Mouse (Mus musculus): ENCODE data around the gene Zranb3. TPM values are rescaled to one million over a fixed set of nuclear protein-coding genes. Genes with fewer than 3 reads are reported as not detected.

The Zranb3 gene
- polyA plus RNA-seq, 1 experiment from 2014 or later: 15.8 TPM

GRCm38 (mm10) chr1:128078646-128079045, 24.2 kb downstream of the Zranb3 start:
- H3K27me3 ChIP-seq (replicated peaks; ENCODE audit: low read depth, poor library complexity, severe bottlenecking): no peaks in the 10 kb centered on the region
- WGBS: 94% methylated on average over 1 of the region's 1 CpGs
- H3K9me3 ChIP-seq: no peaks in the 10 kb centered on the region
- H3K36me3 ChIP-seq (replicated peaks): peaks cover 27% of the 10 kb centered on the region
- H3K27ac ChIP-seq (replicated peaks): no peak overlapping the region
- DNase-seq (ENCODE audit: low spot score): no peak
- H3K4me1 ChIP-seq: no peaks in the 10 kb centered on the region
- H3K4me3 ChIP-seq: no peak overlapping the region

GRCm38 (mm10) chr1:128077788-128078187, 25.1 kb downstream of the Zranb3 start:
- Histone ChIP-seq H3K9me3 (no peaks in the 10 kb centered on the region), H3K4me3 (no peak overlapping the region), H3K36me3 (replicated peaks) (peaks cover 25% of the 10 kb centered on the region), H3K4me1 (no peaks in the 10 kb centered on the region), H3K27me3 (replicated peaks; ENCODE audit: low read depth, poor library complexity, severe bottlenecking) (no peaks in the 10 kb centered on the region), H3K27ac (replicated peaks) (no peak overlapping the region)
- 91% methylated on average over 2 of the region's 2 CpGs for WGBS
- DNase-seq (ENCODE audit: low spot score): no peak

GRCm38 (mm10) chr1:128076791-128077479, 25.9 kb downstream of the Zranb3 start:
- Histone ChIP-seq H3K9me3 (no peaks in the 10 kb centered on the region), H3K27me3 (replicated peaks; ENCODE audit: low read depth, poor library complexity, severe bottlenecking) (no peaks in the 10 kb centered on the region), H3K4me3 (no peak overlapping the region), H3K36me3 (replicated peaks) (peaks cover 27% of the 10 kb centered on the region), H3K27ac (replicated peaks) (no peak overlapping the region), H3K4me1 (no peaks in the 10 kb centered on the region)
- WGBS: 91% methylated on average over 8 of the region's 8 CpGs
- DNase-seq (ENCODE audit: low spot score): no peak

GRCm38 (mm10) chr1:128073051-128073450, 29.8 kb downstream of the Zranb3 start:
- no peak for DNase-seq (ENCODE audit: low spot score)
- H3K27me3 ChIP-seq (replicated peaks; ENCODE audit: low read depth, poor library complexity, severe bottlenecking): no peaks in the 10 kb centered on the region
- H3K4me3 ChIP-seq: no peak overlapping the region
- WGBS: 94% methylated on average over 6 of the region's 6 CpGs
- H3K9me3 ChIP-seq: no peaks in the 10 kb centered on the region
- H3K4me1 ChIP-seq: no peaks in the 10 kb centered on the region
- no peak overlapping the region for H3K27ac ChIP-seq (replicated peaks)
- H3K36me3 ChIP-seq (replicated peaks): peaks cover 18% of the 10 kb centered on the region

GRCm38 (mm10) chr1:128070003-128070402, 32.8 kb downstream of the Zranb3 start:
- Histone ChIP-seq H3K27me3 (replicated peaks; ENCODE audit: low read depth, poor library complexity, severe bottlenecking) (no peaks in the 10 kb centered on the region), H3K9me3 (no peaks in the 10 kb centered on the region), H3K4me1 (no peaks in the 10 kb centered on the region), H3K4me3 (no peak overlapping the region), H3K36me3 (replicated peaks) (peaks cover 28% of the 10 kb centered on the region), H3K27ac (replicated peaks) (no peak overlapping the region)
- DNase-seq (ENCODE audit: low spot score): no peak
- 92% methylated on average over 3 of the region's 3 CpGs for WGBS

- H3K4me1 ChIP-seq: no peaks in the 10 kb centered on the region
- H3K27me3 ChIP-seq (replicated peaks; ENCODE audit: low read depth, poor library complexity, severe bottlenecking): no peaks in the 10 kb centered on the region
- H3K4me3 ChIP-seq: no peak overlapping the region
- no peak overlapping the region for H3K27ac ChIP-seq (replicated peaks)
- H3K9me3 ChIP-seq: no peaks in the 10 kb centered on the region
- H3K36me3 ChIP-seq (replicated peaks): peaks cover 22% of the 10 kb centered on the region
- 85% methylated on average over 2 of the region's 2 CpGs for WGBS
- DNase-seq (ENCODE audit: low spot score): no peak
These were observed 33.9 kb downstream of the Zranb3 start for GRCm38 (mm10) chr1:128068945-128069397.

GRCm38 (mm10) chr1:128064716-128065115, 38.1 kb downstream of the Zranb3 start:
- H3K27ac ChIP-seq (replicated peaks): no peak overlapping the region
- H3K9me3 ChIP-seq: no peaks in the 10 kb centered on the region
- no peak overlapping the region for H3K4me3 ChIP-seq
- H3K4me1 ChIP-seq: no peaks in the 10 kb centered on the region
- 94% methylated on average over 6 of the region's 6 CpGs for WGBS
- H3K27me3 ChIP-seq (replicated peaks; ENCODE audit: low read depth, poor library complexity, severe bottlenecking): no peaks in the 10 kb centered on the region
- DNase-seq (ENCODE audit: low spot score): no peak
- peaks cover 10% of the 10 kb centered on the region for H3K36me3 ChIP-seq (replicated peaks)

GRCm38 (mm10) chr1:128062167-128062566, 40.7 kb downstream of the Zranb3 start:
- H3K27me3 ChIP-seq (replicated peaks; ENCODE audit: low read depth, poor library complexity, severe bottlenecking): no peaks in the 10 kb centered on the region
- no peak overlapping the region for H3K27ac ChIP-seq (replicated peaks)
- no peak overlapping the region for H3K4me3 ChIP-seq
- 91% methylated on average over 1 of the region's 1 CpGs for WGBS
- DNase-seq (ENCODE audit: low spot score): no peak
- peaks cover 16% of the 10 kb centered on the region for H3K36me3 ChIP-seq (replicated peaks)
- H3K9me3 ChIP-seq: no peaks in the 10 kb centered on the region
- no peaks in the 10 kb centered on the region for H3K4me1 ChIP-seq

GRCm38 (mm10) chr1:128061401-128061800, 41.4 kb downstream of the Zranb3 start:
- H3K27me3 ChIP-seq (replicated peaks; ENCODE audit: low read depth, poor library complexity, severe bottlenecking): no peaks in the 10 kb centered on the region
- peaks cover 12% of the 10 kb centered on the region for H3K36me3 ChIP-seq (replicated peaks)
- H3K9me3 ChIP-seq: no peaks in the 10 kb centered on the region
- WGBS: 79% methylated on average over 1 of the region's 1 CpGs
- H3K27ac ChIP-seq (replicated peaks): no peak overlapping the region
- no peak for DNase-seq (ENCODE audit: low spot score)
- no peak overlapping the region for H3K4me3 ChIP-seq
- H3K4me1 ChIP-seq: no peaks in the 10 kb centered on the region

GRCm38 (mm10) chr1:128060655-128061344, 42.0 kb downstream of the Zranb3 start:
- H3K27ac ChIP-seq (replicated peaks): no peak overlapping the region
- 71% methylated on average over 8 of the region's 8 CpGs for WGBS
- no peaks in the 10 kb centered on the region for H3K9me3 ChIP-seq
- DNase-seq (ENCODE audit: low spot score): no peak
- no peak overlapping the region for H3K4me3 ChIP-seq
- H3K36me3 ChIP-seq (replicated peaks): peaks cover 11% of the 10 kb centered on the region
- H3K4me1 ChIP-seq: no peaks in the 10 kb centered on the region
- no peaks in the 10 kb centered on the region for H3K27me3 ChIP-seq (replicated peaks; ENCODE audit: low read depth, poor library complexity, severe bottlenecking)

- 92% methylated on average over 5 of the region's 5 CpGs for WGBS
- Histone ChIP-seq H3K27me3 (replicated peaks; ENCODE audit: low read depth, poor library complexity, severe bottlenecking) (no peaks in the 10 kb centered on the region), H3K4me3 (no peak overlapping the region), H3K4me1 (no peaks in the 10 kb centered on the region), H3K27ac (replicated peaks) (no peak overlapping the region), H3K9me3 (no peaks in the 10 kb centered on the region), H3K36me3 (replicated peaks) (peaks cover 14% of the 10 kb centered on the region)
- no peak for DNase-seq (ENCODE audit: low spot score)
These were observed 44.2 kb downstream of the Zranb3 start for GRCm38 (mm10) chr1:128058625-128059024.

- Histone ChIP-seq H3K27ac (replicated peaks) (no peak overlapping the region), H3K4me1 (no peaks in the 10 kb centered on the region), H3K27me3 (replicated peaks; ENCODE audit: low read depth, poor library complexity, severe bottlenecking) (no peaks in the 10 kb centered on the region), H3K9me3 (no peaks in the 10 kb centered on the region), H3K4me3 (no peak overlapping the region), H3K36me3 (replicated peaks) (peaks cover 14% of the 10 kb centered on the region)
- no peak for DNase-seq (ENCODE audit: low spot score)
- 94% methylated on average over 4 of the region's 4 CpGs for WGBS
These were observed 45.6 kb downstream of the Zranb3 start for GRCm38 (mm10) chr1:128057269-128057668.

GRCm38 (mm10) chr1:128046920-128047319, 55.9 kb downstream of the Zranb3 start:
- Histone ChIP-seq H3K4me1 (no peaks in the 10 kb centered on the region), H3K4me3 (no peak overlapping the region), H3K9me3 (no peaks in the 10 kb centered on the region), H3K36me3 (replicated peaks) (peaks cover 16% of the 10 kb centered on the region), H3K27ac (replicated peaks) (no peak overlapping the region), H3K27me3 (replicated peaks; ENCODE audit: low read depth, poor library complexity, severe bottlenecking) (no peaks in the 10 kb centered on the region)
- DNase-seq (ENCODE audit: low spot score): no peak
- WGBS: 95% methylated on average over 7 of the region's 7 CpGs

Measured in embryonic facial prominence, embryonic 10.5 days (tissue).